Mouse (Mus musculus): ENCODE results near the gene Frmd4b.

DNA sequence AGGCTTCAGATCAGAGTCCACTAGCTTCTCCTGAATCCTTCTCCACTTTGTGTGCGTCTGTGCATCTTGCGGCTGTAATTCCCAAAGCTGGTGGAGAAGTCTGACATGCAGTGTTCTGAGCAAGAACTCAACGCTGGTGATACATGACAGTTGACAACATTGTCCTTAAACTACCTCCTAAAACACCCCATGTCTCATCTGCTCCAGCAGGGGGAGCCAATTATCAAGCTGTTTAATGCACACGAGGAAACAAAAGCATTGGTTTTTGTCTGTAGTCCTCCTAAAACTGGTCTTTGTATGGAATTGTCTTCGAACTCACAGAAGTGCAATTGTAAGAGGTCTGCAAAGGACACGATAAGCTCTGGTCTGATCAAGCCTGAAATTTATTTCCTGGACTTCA lies 366.4 kb downstream of the Frmd4b start:
- TF ChIP-seq CTCF (IDR thresholded peaks at IDR 0.05; ENCODE audit: control insufficient read depth, insufficient read depth, insufficient replicate concordance, low read depth, low read length), result no peak
- no peak for TF ChIP-seq POLR2A (IDR thresholded peaks at IDR 0.05; ENCODE audit: control insufficient read depth, low read depth, low read length)
